Mouse (Mus musculus) testis, adult 10 weeks (tissue): ENCODE results near the gene Bend3. TPM values are rescaled to one million over a fixed set of nuclear protein-coding genes. Genes with fewer than 3 reads are reported as not detected.

Experiments used
- polyA plus RNA-seq: library from polyadenylated mRNA; stranded (reverse); fragments of 350-450 nt; fragmentation: Illumina TruSeq; extraction: RNeasy Lipid Tissue Mini Kit (QIAGEN cat#74804); gene quantifications from one replicate; pipeline ENCODE4 v1.2.3, GENCODE M21; 2014; ENCODE audit warnings: low read depth, low replicate concordance

The Bend3 gene
- polyA plus RNA-seq = 1.1 TPM

DNA sequence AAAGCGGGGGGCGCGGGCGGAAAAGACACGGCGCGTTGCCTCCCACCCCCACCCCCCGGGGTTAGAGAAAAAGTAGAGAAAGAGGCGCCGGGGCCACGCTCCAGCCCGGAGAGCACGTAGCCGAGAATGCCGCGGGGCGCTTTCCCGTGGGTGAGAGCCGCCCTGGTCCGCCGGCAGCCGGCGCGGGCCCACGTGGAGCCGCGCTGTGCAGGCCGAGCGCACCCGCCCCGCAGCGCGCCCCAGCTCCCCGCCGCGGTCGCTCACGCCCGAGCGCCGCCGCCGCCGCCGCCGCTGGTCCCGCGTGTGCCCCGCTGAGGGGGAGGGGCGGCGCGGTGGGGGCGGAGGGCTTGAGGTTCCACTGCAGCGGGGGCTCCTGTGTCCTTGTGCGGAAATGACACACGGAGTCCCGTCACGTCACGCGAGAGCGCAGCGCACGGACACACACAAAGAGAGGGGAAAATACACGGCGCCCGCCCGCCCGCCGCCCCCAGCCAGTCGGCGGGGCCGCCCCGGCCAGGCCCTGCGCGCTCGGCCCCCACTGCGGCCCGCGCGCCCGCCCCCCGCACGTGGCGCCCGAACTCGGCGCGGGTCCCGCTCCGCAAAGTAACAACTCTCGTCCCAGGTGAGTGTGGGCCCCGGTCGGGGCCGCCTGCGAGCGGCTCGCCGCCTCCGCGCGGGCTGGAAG is at the start of gene Bend3:
Bend3 (plus strand) TSS at position 81 of the 685 bp plus-strand sequence.

DNA sequence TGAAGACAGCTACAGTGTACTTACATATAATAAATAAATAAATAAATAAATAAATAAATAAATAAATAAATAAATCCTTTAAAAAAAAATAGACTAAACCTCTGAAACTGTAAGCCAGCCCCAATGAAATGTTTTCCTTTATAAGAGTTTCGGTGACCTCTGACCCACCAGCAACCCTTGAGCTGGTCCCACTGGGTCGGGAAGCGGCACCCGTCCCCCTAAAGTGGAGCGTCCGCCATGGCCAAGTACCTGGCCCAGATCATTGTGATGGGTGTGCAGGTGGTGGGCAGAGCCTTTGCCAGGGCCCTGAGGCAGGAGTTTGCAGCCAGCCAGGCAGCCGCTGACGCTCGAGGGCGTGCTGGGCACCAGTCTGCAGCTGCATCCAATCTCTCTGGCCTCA is 45.3 kb downstream of the Bend3 start, which contains the start of gene Gm9803:
Gm9803 (plus strand) TSS at position 154 of the 400 bp plus-strand sequence.

GRCm38 (mm10) chr10:43540442-43541152 is 62.0 kb downstream of the Bend3 start, which contains the start of gene 1700021F05Rik:
Gene 1700021F05Rik, minus strand, starts transcription at chr10:43540994.

Other genes with a start within 250 kb of the Bend3 start
- gene Gm9803, start 45.3 kb downstream of the Bend3 start, polyA plus RNA-seq = 7.7 TPM
- gene 1700021F05Rik, start 62.2 kb downstream of the Bend3 start, polyA plus RNA-seq = 57.9 TPM
- 15.3 TPM for gene Cd24a, start 99.5 kb downstream of the Bend3 start, polyA plus RNA-seq